Mouse (Mus musculus) fat pad, adult 2 months (tissue): Measurements from ENCODE around the gene Pef1.

Source experiments
- DNase-seq: peaks from one replicate; pipeline ENCODE4 v3.0.0-alpha.2; 2011; ENCODE audit warnings: low read depth, low spot score; ENCODE audit errors: extremely low read depth

The Pef1 gene

GRCm38 (mm10) chr4:130133399-130133798 lies 31.0 kb downstream of the Pef1 start:
- no peak for DNase-seq

GRCm38 (mm10) chr4:130138441-130139213 lies 36.3 kb downstream of the Pef1 start:
- DNase-seq: no peak

GRCm38 (mm10) chr4:130139214-130139492 lies 36.8 kb downstream of the Pef1 start, which contains the start of gene Hcrtr1:
Gene Hcrtr1 (minus strand): TSS chr4:130139359.
- DNase-seq: no peak

GRCm38 (mm10) chr4:130140992-130141402 lies 38.6 kb downstream of the Pef1 start:
- DNase-seq: peak; percentile 76

DNA sequence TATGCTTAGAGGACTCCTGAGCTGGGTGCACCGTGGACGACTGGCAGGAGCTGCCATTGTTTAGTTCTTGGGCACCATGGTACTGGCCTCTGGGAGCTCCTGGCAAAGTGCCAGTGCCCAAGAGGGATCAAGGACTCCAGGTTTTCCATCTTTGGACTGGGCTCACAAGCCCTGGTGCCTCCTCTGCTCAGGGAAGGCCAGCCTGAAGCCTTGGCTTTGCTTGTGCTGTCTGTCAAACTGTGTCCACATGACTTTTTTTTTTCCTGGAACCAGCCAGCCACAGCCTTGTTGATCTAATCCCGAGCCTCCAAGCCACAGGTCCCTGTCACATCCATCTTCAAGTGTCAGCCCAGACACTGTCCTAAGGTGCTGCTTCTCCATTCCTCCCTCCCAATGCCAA lies 39.4 kb downstream of the Pef1 start:
- DNase-seq: peak; percentile 85

- DNase-seq: no peak
These were observed 46.0 kb downstream of the Pef1 start for GRCm38 (mm10) chr4:130148405-130148804.

DNA sequence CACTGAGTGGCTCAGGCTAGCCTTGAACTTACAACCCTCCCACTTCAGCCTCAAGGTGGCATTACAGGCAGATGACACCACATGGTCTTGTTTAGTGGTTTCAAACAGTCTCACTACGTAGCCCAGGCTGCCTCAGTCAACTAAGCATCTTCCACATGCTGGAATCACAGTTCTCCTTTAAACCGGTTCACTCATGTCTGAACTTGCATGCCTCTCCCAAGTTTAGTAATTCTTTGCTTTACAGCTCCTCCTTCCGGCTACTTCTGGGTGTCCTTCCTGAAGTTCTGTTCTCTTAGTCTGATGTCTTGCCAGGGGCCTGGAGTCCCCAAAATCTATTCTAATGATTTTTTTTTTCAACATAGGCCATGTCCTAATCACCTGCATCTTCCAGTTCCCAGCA lies 51.9 kb downstream of the Pef1 start:
- DNase-seq: no peak

DNA sequence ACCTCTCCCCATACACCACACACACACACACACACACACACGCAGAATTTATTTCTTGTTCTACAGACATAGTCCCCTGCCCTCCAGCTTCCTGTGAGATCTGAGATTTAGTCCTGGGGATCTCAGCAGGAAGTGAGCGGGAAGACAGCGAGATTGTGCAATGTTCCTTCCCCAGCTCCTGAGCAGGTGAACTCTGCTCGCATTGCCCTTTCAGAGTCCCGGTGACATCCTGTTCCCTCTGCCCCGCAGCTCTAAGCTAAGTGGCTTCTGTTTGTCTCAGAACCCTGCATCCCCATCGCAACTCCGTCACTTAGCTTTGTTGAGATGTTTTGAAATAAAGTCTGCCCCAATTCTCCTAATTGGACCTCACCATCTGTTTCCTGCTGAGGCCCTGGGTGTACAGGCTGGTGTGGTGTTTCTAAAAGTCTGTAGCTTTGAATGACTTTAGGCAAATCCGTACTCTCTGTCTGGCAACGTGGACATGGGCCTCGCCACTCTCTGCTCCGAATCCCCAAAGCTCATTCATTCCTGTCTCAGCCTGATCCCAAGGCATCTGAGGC lies 54.5 kb downstream of the Pef1 start:
- no peak for DNase-seq

DNA sequence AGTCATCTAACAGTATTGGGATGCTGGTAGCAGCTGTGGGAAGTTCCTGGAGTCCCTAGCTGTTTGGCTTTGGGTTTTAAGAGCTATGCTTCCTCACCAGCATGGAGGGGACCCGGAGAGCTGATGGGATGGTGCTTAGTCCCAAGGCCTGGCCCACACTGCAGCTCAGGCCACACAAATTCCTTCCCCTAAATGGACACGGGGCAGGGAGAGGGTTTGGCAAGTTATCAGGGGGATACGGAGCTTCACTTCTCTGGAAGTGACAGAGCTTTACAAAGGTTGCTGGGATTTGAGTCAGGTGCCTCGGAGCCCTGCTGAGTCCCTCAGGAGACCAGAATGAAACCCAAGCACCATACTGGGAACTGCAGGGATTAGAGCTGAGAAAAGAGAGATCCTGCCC lies 59.0 kb downstream of the Pef1 start:
- DNase-seq: no peak

GRCm38 (mm10) chr4:130163391-130163861 lies 61.1 kb downstream of the Pef1 start:
- DNase-seq: no peak

GRCm38 (mm10) chr4:130164121-130164520 lies 61.8 kb downstream of the Pef1 start:
- no peak for DNase-seq

- no peak for DNase-seq
These were observed 63.7 kb downstream of the Pef1 start for GRCm38 (mm10) chr4:130166061-130166460.

- DNase-seq: no peak
These were observed 64.2 kb downstream of the Pef1 start for GRCm38 (mm10) chr4:130166592-130166991.

DNA sequence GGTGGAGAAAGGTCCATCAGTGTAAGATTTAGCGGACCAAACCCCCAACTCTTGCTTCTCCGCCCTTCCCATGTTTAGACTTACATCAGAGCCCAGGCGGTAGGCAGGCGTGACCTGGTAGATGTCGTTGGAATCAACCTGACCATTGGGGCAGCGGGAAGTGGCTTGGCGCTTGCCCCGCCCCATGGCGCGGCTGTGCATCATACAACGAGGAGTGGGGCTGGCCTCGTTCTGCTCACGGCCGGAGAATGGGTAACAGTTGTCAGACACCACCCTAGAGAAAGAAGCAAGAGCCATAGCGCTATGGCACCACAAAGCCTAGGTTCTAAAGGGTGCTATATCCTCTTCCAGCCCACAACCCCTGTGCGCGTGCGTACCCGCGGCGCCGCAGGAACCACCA lies 65.0 kb downstream of the Pef1 start:
- no peak for DNase-seq

DNA sequence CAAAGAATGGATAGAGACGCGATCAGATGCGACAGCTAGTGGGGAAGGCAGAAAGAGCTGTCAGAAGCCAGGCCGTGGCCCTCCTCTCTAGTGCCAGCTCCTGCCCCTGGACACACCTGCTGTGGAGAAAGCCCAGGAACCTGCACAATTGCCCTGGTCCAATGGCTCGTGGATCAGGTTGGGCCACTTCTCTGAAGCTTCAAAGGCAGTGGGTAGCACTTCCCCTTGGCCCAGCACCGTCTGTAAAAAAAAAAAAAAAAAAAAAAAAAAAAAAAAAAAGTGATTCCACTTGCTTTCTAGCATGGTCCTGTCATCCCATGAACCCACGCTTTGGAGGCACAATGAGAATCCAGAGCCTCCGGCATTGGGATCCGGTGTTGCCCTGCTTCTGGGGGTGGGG lies 65.5 kb downstream of the Pef1 start:
- DNase-seq: no peak

DNA sequence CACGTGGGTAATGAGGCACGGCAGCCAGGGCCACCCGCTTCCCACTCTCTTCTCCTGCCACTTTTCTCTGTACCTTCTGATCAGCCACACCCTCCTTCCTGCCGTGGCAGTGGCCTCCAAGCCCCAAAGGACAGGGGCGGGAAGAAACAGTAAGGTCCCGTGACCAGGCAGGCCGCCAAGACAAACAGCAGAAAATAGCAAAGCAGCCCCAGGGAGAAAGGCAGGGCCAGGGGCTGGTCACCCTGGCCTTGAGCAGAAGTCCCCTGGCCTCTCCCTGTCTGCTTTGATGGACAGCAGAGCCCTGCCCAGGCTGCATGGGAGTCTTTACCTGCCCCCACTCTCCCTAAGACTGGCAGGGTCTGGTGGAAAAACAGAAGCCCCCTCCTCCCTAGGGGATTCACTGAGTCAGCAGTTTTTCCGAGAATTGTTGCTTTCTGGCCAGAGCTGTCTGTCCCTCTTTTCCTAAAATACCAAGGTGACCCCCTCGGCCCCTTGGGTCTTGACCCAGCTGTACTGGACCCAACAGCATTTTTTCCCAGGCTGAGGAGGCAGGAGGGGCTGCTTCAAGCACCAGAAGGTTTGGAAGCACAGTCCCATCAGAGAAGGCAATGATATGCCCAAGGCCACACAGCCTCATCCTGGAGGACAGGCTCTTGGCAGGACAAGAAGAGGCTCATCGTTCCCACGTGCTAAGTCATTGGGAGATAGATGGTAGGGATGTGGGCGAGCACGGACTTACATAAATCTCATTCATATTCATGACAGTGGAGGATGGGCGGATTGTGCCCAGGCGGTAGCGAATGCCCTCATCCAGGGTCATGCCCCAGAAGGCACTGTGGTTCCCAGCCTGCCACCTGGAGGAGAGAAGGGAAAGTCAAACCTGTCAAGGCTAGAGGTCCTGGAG lies 66.2 kb downstream of the Pef1 start:
- DNase-seq: no peak

DNA sequence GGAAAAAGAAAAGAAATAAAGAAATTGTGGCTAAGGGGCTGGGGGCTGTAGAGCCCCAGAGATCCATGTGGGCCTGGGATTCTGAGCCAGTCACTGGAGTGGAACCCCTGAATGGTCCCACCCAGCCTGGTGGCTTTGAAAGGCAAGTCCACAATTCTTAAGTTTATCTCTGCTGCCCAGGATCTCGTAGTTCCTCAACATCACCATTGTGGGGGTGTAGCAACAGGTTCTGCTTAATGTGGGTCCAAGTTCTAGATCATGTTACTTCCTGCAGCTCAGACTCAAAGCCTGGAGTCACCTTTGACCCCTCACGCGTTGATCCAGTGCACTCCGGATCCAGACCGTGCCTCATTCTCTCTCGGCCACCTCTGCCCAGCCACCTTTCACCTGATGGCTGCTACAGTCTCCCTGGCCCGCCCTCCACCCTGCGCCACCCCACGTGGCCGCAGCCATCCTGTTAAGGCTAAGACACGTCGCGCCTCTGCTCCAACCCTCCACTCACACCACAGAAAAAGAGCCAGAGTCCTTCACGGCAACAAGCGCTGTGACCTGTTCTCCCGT lies 67.1 kb downstream of the Pef1 start:
- DNase-seq: no peak

DNA sequence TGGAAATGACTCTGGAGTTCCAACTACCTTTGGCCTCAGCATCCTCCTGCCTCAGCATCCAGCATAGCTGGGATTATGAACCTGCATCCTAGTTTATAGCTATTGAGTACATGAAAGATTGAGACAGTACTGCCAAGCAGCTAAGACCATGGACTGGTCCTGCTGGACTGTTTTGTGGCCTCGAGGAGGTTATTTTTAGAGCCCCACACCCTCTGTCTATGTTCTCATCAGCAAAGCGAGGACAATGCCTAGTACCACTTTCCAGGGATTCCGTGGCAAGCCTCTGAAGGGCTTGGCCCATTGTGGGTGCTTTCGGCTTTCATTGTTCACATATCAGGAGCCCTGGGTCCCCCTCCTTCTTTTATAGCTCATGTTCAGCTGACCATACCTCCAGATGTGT lies 68.0 kb downstream of the Pef1 start:
- no peak for DNase-seq

DNA sequence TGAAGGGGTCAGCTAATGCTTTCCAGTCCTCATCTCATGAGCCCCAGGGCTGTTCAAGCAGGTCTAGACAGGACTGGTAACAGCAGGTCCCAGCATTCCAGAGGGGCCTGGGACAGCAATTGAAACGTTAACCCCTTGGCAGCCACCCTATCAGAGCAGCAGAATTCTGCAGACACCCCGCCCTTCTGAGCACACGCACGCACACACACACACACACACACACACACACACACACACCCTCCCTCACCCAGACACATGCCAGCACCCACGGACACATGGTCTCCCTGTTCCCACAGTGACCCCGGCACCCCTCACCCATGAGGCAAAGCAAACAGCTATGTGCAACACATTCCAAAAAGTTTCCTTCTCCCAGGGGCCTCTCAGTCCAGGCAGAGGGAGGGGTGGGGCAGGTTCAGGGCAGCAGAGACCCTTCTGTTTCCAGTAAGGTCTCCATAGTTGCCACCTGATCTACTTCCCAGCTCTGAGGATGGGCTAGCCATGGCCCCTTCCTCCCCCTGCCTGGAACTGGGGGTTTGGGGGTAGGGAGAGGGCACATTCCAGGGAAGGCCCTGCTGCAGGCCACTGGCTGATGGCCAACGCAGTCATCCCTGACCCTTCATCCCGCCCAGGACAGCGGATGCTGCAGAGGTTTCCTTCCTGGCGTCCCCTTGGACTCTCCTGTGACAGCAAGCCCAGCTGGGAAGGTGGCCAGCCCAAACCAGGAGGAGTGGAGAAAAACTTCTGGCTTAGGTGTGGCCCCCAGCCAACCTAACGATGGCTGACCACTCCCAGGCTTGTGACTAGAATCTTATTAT lies 69.8 kb downstream of the Pef1 start:
- DNase-seq: no peak

- DNase-seq: no peak
These were observed 70.9 kb downstream of the Pef1 start for GRCm38 (mm10) chr4:130173060-130173822.
